ENCODE assay signal across 9 mouse cellular contexts in genomic region chr10:96690868-96691302, GRCm38 (mm10).
A peak's percentile ranks its signal among the peaks of the same experiment; 100 is the strongest.
DNase-seq lines count a peak whose midpoint lies in the region; ATAC-seq lines count a peak whose summit lies in the region.
"Had no signal": no experiment of that assay in that cellular context is flagged by ENCODE, and none has a peak within 500 bp of the region (broad histone marks: within the 10 kb centered on the region; RNA-seq: fewer than 3 reads in every experiment).

No protein-coding gene starts in this region.

- peak; percentile 55 for DNase-seq in embryonic facial prominence, embryonic 14.5 days (ENCODE audit: low spot score)
- no peak for DNase-seq in embryonic facial prominence, embryonic 10.5 days (ENCODE audit: low spot score)
- peak; percentile 25 for DNase-seq in A20 (ENCODE audit: low read depth, low spot score)
- DNase-seq in heart, adult 9 months (ENCODE audit: low spot score in 2 of 2), result peak; percentile 14 to 31
- DNase-seq in kidney, postnatal 14 days, result peak; percentile 63
- peak; percentile 24 for DNase-seq in splenic B cell, adult 2 months (ENCODE audit: low read depth, low spot score)
- DNase-seq in cerebellum, adult 11 months, result no peak
- no peak for DNase-seq in testis, postnatal 10 days (ENCODE audit: low spot score)

- H3K4me3 ChIP-seq in embryonic facial prominence, embryonic 14.5 days (ENCODE audit: low read depth, low read length), result no peak overlapping the region
- no peak overlapping the region for H3K4me3 ChIP-seq in embryonic facial prominence, embryonic 10.5 days
- H3K4me3 ChIP-seq: embryonic facial prominence, embryonic 12.5 days had no signal

- WGBS in embryonic facial prominence, embryonic 14.5 days, result 41% methylated on average over 2 of the region's 2 CpGs
- WGBS in embryonic facial prominence, embryonic 10.5 days, result 69% methylated on average over 2 of the region's 2 CpGs

- no peak overlapping the region for H3K9ac ChIP-seq in embryonic facial prominence, embryonic 14.5 days (ENCODE audit: low read depth, low read length)
- H3K9ac ChIP-seq: embryonic facial prominence, embryonic 12.5 days had no signal

- ATAC-seq in embryonic facial prominence, embryonic 14.5 days (ENCODE audit: low read depth), result no peak

- H3K4me2 ChIP-seq in embryonic facial prominence, embryonic 14.5 days (ENCODE audit: low read depth, low read length), result no peak overlapping the region
- H3K4me2 ChIP-seq: embryonic facial prominence, embryonic 12.5 days had no signal

- no peak overlapping the region for H3K27ac ChIP-seq in embryonic facial prominence, embryonic 14.5 days (replicated peaks; ENCODE audit: low read depth, low read length)
- H3K27ac ChIP-seq in embryonic facial prominence, embryonic 10.5 days (replicated peaks), result no peak overlapping the region
- H3K27ac ChIP-seq: embryonic facial prominence, embryonic 12.5 days had no signal

- H3K4me1 ChIP-seq in embryonic facial prominence, embryonic 14.5 days (ENCODE audit: control insufficient read depth, insufficient read depth, low read length), result peaks cover 16% of the 10 kb centered on the region
- H3K4me1 ChIP-seq in embryonic facial prominence, embryonic 10.5 days, result no peaks in the 10 kb centered on the region
- H3K4me1 ChIP-seq: embryonic facial prominence, embryonic 12.5 days had no signal

- no peaks in the 10 kb centered on the region for H3K27me3 ChIP-seq in embryonic facial prominence, embryonic 14.5 days (replicated peaks; ENCODE audit: control insufficient read depth, insufficient read depth, low read length)
- no peaks in the 10 kb centered on the region for H3K27me3 ChIP-seq in embryonic facial prominence, embryonic 10.5 days (replicated peaks; ENCODE audit: low read depth, poor library complexity, severe bottlenecking)
- H3K27me3 ChIP-seq in splenic B cell, adult 2 months (ENCODE audit: control insufficient read depth, insufficient read depth, low read length, poor library complexity, severe bottlenecking), result no peaks in the 10 kb centered on the region
- H3K27me3 ChIP-seq: embryonic facial prominence, embryonic 12.5 days had no signal

- no peaks in the 10 kb centered on the region for H3K9me3 ChIP-seq in embryonic facial prominence, embryonic 14.5 days (ENCODE audit: control insufficient read depth, low read length)
- H3K9me3 ChIP-seq in embryonic facial prominence, embryonic 10.5 days, result no peaks in the 10 kb centered on the region
- H3K9me3 ChIP-seq: embryonic facial prominence, embryonic 12.5 days had no signal

- H3K36me3 ChIP-seq in embryonic facial prominence, embryonic 14.5 days (ENCODE audit: control insufficient read depth, insufficient read depth, low read length), result no peaks in the 10 kb centered on the region
- no peaks in the 10 kb centered on the region for H3K36me3 ChIP-seq in embryonic facial prominence, embryonic 10.5 days (replicated peaks)
- H3K36me3 ChIP-seq in splenic B cell, adult 2 months (ENCODE audit: control insufficient read depth, insufficient read depth, low read length, poor library complexity, severe bottlenecking), result no peaks in the 10 kb centered on the region
- H3K36me3 ChIP-seq: embryonic facial prominence, embryonic 12.5 days had no signal

Comparison
In these comparisons a context has a peak if more than half of its experiments do, and no peak if none do; other contexts are left out.
1. DNase-seq: peak in embryonic facial prominence, embryonic 14.5 days (single experiment), A20 (single experiment), heart, adult 9 months (2 of 2), kidney, postnatal 14 days (single experiment) and splenic B cell, adult 2 months (single experiment); none in embryonic facial prominence, embryonic 10.5 days (single experiment), cerebellum, adult 11 months (single experiment) and testis, postnatal 10 days (single experiment).